Mouse (Mus musculus): ENCODE measurements around the gene Hydin. TPM values are rescaled to one million over a fixed set of nuclear protein-coding genes. Genes with fewer than 3 reads are reported as not detected.

Hydin gene
- total and polyA plus RNA-seq, 3 experiments: not detected

- no peaks in the 10 kb centered on the region for H3K36me3 ChIP-seq (ENCODE audit: control insufficient read depth in 1 of 2, insufficient read depth in 2 of 2, low read length in 2 of 2)
- no peak overlapping the region for H3K9ac ChIP-seq (ENCODE audit: control insufficient read depth, low read depth, low read length, poor library complexity, severe bottlenecking)
- no peak for TF ChIP-seq SIN3A (IDR thresholded peaks at IDR 0.05; ENCODE audit: low read length)
- no peak for TF ChIP-seq SMC3 (IDR thresholded peaks at IDR 0.05; ENCODE audit: low read depth, low read length)
- no peak for TF ChIP-seq POLR2A (IDR thresholded peaks at IDR 0.05; ENCODE audit: control insufficient read depth in 1 of 2, insufficient read depth in 1 of 2, low read depth in 1 of 2, low read length in 2 of 2, poor library complexity in 1 of 2)
- no peak for TF ChIP-seq ZKSCAN1 (IDR thresholded peaks at IDR 0.05; ENCODE audit: low read depth, low read length)
- H3K27ac ChIP-seq (ENCODE audit: control insufficient read depth, low read depth, low read length): no peak overlapping the region
- no peak for DNase-seq (ENCODE audit: low read depth, low spot score)
- H3K4me1 ChIP-seq (ENCODE audit: control insufficient read depth in 1 of 2, insufficient read depth in 2 of 2, low read length in 2 of 2): no peaks in the 10 kb centered on the region
- H3K79me2 ChIP-seq (ENCODE audit: control insufficient read depth, insufficient read depth, low read length, poor library complexity): no peaks in the 10 kb centered on the region
- no peak overlapping the region for H3K4me3 ChIP-seq (ENCODE audit: control insufficient read depth in 1 of 2, insufficient read depth in 1 of 2, low read depth in 2 of 2, low read length in 2 of 2)
- no peaks in the 10 kb centered on the region for H3K27me3 ChIP-seq (ENCODE audit: control insufficient read depth in 1 of 2, insufficient read depth in 2 of 2, low read length in 2 of 2)
- no peaks in the 10 kb centered on the region for H3K9me3 ChIP-seq (replicated peaks; ENCODE audit: insufficient read depth, low read length)
These were observed 198.8 kb downstream of the Hydin start for GRCm38 (mm10) chr8:110465606-110466005.

- H3K27ac ChIP-seq (ENCODE audit: control insufficient read depth, low read depth, low read length): no peak overlapping the region
- no peaks in the 10 kb centered on the region for H3K9me3 ChIP-seq (replicated peaks; ENCODE audit: insufficient read depth, low read length)
- no peak for DNase-seq (ENCODE audit: low read depth, low spot score)
- no peaks in the 10 kb centered on the region for H3K4me1 ChIP-seq (ENCODE audit: control insufficient read depth in 1 of 2, insufficient read depth in 2 of 2, low read length in 2 of 2)
- no peaks in the 10 kb centered on the region for H3K79me2 ChIP-seq (ENCODE audit: control insufficient read depth, insufficient read depth, low read length, poor library complexity)
- no peaks in the 10 kb centered on the region for H3K27me3 ChIP-seq (ENCODE audit: control insufficient read depth in 1 of 2, insufficient read depth in 2 of 2, low read length in 2 of 2)
- no peak overlapping the region for H3K9ac ChIP-seq (ENCODE audit: control insufficient read depth, low read depth, low read length, poor library complexity, severe bottlenecking)
- H3K36me3 ChIP-seq (ENCODE audit: control insufficient read depth in 1 of 2, insufficient read depth in 2 of 2, low read length in 2 of 2): no peaks in the 10 kb centered on the region
- no peak overlapping the region for H3K4me3 ChIP-seq (ENCODE audit: control insufficient read depth in 1 of 2, insufficient read depth in 1 of 2, low read depth in 2 of 2, low read length in 2 of 2)
- TF ChIP-seq BHLHE40 (IDR thresholded peaks at IDR 0.05; ENCODE audit: borderline replicate concordance, low read depth, low read length) (no peak), ZNF384 (IDR thresholded peaks at IDR 0.05; ENCODE audit: low read depth, low read length) (no peak), CHD1 (IDR thresholded peaks at IDR 0.05; ENCODE audit: low read depth, low read length) (no peak), GATA1 (IDR thresholded peaks at IDR 0.05; ENCODE audit: low read depth, low read length) (no peak), TBP (IDR thresholded peaks at IDR 0.05; ENCODE audit: low read depth, low read length) (no peak), RCOR1 (IDR thresholded peaks at IDR 0.05; ENCODE audit: low read depth, low read length) (no peak), GABPA (IDR thresholded peaks at IDR 0.05; ENCODE audit: low read depth, low read length) (no peak), MYC (IDR thresholded peaks at IDR 0.05; ENCODE audit: low read depth, low read length) (no peak), TCF12 (IDR thresholded peaks at IDR 0.05; ENCODE audit: low read depth, low read length) (no peak), TAL1 (IDR thresholded peaks at IDR 0.05; ENCODE audit: low read length) (no peak), ZMIZ1 (IDR thresholded peaks at IDR 0.05; ENCODE audit: low read depth, low read length) (no peak), MXI1 (IDR thresholded peaks at IDR 0.05; ENCODE audit: low read depth, low read length) (no peak), UBTF (IDR thresholded peaks at IDR 0.05; ENCODE audit: borderline replicate concordance, insufficient read depth, low read depth, low read length) (no peak), SMC3 (IDR thresholded peaks at IDR 0.05; ENCODE audit: low read depth, low read length) (no peak), EP300 (IDR thresholded peaks at IDR 0.05; ENCODE audit: low read depth in 1 of 2, low read length in 2 of 2) (no peak), ELF1 (IDR thresholded peaks at IDR 0.05; ENCODE audit: low read depth, low read length) (no peak)
These were observed 210.5 kb downstream of the Hydin start for GRCm38 (mm10) chr8:110477256-110477655.

Measured in MEL (cell line).